Mouse (Mus musculus) 416B (cell line): ENCODE measurements at regions not wholly inside any gene's neighbourhood (a gene's known extent, or its start where the extent isn't known, plus 50 kb on each side); places are given as distances from the start of the nearest gene placed in this dataset.

ENCODE experiments used
- DNase-seq: peaks from one replicate; pipeline ENCODE4 v3.0.0; 2011; ENCODE audit warnings: low read depth

DNA sequence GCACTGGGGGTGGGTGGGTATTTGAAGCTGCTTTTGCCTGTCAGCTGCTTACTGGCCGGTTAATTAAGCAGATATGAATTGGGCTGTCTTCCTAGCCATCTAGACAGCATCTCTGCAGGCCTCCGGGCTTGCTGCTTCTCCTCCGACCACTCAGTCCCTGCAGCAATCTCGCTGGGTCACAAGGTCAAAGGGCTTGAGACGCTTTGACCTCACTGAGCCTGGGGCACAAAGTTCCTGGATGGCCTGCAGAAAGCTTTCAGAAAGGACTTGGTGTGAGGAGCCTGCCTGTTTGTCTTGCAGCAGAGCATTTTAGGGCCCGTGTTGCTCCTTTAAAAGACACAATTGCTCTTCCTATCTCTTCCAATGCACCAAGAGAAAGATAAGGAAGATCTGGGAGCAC lies 83.7 kb upstream of the Ppp2r5a start:
- DNase-seq: no peak

DNA sequence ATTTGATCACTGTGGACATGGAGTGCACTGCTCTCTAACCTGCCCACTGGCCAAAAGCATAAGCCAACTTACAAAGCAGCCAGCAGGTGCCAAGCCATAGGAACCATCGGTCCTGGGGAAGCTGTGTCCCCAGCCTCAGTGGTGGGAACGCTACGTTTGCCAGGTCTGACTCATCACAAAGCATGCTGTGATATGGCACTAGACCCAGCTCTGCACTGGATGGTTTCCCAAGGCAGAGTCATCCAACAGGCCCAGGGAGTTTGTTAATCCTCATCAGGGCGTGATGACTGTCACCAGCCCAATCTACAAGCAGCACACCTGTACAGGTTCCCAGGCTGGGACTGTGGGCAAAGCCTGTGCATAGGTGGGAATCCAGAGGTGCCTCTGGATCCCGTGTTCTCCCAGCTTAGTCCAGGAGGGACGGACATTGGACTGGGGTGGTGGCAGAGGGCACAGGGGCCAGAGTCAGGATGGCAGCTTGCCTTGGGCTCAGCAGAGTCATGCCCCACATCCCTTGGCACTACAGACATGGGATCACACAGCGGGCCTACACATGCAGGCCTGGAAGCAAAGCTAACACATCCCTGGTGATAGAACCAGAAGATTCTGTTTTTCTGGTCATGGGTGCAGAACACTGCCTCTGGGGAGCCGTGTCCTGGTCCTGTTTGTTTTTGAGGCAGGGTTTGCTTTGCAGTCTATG lies 81.8 kb upstream of the Ppp2r5a start:
- DNase-seq: no peak

DNA sequence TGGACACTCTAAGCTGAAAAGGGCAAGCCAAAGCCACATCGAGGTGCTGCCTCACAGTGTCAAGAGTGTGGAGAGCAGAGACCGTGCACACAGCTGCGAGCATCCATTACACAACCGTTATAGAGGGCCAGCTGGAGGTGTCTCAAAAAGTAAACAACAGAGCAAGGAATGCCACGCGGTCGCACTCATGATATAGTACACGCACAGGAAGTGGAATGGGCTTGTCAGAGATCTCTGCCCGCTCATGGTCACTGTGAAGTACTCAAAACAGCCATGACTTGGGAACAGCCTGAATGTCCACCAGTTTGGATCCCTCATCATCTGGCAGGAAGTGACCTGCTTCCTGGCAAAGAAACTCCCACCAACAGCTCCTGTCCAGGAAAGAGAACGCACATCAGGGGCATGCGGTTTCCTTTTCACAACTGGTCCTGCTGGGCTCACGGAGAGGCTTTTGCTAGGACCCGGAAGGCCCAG lies 76.9 kb upstream of the Ppp2r5a start:
- peak; percentile 83 for DNase-seq

DNA sequence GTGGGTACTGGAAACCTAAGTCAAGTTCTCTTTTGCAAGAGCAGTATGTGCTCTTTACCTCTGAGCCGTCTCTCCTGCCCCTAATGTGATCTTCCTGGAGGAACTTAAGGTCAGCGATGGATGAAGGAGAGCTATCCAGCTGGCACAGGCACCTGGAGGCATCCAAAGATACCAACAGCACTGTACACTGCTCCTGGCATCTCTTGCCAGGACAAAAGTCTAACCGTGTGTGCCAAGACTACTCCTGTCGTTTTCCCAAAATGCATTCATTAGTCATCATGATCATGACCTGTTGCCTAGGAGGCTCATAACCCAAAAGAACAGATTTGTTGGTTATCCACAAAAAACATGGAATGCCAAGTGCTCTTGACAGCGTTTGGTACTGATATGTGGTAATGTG lies 69.5 kb upstream of the Ppp2r5a start:
- DNase-seq: no peak

DNA sequence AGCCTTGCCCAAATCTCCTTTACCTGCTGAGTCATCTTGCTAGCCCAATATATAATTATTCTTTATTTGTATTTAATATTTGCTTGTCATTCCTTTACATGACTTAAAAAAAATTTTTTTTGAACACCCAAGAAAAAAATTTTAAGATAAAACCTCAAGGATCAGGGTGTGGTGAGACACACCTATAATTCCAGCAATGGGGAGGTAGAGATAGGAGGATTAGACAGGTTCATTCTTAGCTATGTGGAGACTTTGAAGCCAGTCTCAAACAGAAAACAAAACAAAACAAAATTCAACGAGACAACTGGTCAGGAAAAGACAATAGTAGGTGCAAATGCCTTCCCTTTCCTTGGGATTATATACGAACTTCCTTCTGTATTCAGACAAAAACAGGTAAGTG lies 68.4 kb upstream of the Ppp2r5a start:
- no peak for DNase-seq

DNA sequence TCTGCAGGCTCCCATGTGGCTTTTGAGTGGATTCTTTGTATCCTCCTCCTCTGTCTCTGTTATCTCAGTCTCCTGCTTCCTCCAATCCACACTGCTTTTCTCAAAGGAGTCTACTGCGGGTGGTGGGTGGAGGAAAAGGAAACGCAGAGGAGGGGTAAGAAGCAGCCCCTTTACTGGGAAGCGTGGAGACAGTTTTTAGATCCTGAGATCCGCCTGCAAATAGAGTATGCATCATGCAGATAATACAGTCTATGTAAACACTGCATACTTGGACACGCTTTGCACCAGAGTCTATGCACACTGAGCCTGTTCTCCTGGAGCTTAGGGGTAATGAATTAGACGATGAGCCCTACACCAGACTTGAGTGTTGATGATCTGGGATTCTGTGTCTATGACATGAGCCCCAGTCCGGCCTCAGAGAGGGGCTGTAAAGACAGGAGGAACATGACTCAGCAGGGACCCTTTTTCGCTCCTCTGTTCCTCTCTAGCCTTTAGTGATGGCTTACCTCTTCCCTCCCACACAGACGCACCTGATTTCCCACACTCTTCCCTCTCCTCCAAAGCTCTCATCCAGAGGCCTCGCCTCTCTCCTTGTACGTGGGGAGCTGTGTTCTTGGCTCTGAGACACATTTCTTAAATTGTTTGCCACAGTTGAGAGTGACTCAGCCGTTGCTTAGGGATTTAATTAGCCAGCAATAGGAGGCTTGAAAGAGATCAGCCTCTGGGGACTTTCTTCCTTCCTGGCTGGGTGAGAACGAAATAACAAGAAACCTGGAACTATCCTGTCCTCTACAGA lies 67.3 kb upstream of the Ppp2r5a start:
- peak; percentile 20 for DNase-seq

DNA sequence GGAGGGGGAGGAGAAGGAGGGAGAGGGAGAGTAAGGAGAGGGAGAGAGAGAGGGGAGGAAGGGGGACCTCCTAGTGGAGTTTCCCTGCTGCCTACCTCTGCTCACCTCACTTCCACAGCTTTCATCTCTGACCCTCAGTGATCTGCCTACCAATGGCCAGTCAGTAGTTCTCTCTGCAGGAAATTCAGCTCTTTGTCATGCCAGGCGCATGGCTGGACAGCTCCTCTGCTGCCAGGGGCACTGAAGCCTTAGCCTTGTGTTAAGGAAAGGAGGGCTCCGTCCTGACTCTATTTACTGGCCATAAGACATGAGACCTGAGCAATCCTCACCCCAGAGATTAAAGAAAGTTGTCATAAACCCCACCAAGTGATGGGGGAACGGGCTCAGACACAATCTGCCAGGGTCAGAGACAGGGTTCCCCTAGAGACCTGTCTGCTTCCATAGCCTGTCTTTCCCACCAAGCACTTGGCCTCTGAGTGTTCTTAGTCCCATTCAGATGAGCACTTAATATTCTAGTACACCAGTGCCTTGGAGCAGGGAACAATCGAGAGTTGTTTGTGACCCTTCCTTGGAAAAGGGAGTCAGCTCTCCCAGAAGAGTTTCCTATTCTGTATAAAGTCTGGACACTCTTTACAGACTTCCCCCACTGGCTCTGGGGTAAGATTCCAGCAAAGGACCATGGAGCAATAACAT lies 65.9 kb upstream of the Ppp2r5a start:
- peak; percentile 26 for DNase-seq

DNA sequence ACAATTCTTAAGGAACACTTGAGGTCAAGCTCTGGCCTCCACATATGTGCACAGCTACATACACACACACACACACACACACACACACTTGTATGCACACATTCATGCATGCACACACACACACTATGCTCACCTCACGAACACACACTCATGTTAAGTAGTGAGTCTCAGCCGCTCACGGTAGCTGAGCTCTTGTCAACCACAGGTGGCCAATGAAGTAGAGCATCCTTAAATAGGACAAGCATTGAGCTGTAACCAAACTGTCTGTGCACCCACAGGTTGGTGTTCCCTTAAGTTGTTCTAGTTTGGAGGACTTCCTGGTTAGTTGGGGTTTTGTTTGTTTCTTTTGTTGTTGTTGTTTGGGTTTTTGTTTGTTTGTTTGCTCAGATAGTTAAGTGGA lies 63.2 kb upstream of the Ppp2r5a start:
- DNase-seq: no peak

DNA sequence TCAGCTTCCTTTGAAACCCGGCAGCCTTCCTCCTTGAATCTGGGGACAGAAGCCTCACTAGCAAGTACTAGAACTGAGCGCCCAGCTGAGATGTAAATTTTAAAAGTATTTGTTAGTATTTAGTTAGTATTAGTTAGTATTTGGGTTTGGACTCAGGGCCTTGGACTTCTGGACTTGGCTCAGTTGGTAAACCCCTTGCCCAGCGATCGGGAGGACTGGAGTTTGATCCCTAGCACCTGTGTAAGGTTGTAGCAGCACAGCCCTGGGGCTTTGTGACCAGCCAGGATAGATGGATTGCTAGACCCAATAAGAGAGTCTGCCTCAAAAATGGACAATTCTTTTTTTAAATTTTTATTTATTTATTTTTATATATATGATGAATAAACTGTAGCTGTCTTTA lies 62.7 kb upstream of the Ppp2r5a start:
- DNase-seq: no peak

- DNase-seq: no peak
These were observed 62.1 kb upstream of the Ppp2r5a start for GRCm38 (mm10) chr1:191465170-191465569.

DNA sequence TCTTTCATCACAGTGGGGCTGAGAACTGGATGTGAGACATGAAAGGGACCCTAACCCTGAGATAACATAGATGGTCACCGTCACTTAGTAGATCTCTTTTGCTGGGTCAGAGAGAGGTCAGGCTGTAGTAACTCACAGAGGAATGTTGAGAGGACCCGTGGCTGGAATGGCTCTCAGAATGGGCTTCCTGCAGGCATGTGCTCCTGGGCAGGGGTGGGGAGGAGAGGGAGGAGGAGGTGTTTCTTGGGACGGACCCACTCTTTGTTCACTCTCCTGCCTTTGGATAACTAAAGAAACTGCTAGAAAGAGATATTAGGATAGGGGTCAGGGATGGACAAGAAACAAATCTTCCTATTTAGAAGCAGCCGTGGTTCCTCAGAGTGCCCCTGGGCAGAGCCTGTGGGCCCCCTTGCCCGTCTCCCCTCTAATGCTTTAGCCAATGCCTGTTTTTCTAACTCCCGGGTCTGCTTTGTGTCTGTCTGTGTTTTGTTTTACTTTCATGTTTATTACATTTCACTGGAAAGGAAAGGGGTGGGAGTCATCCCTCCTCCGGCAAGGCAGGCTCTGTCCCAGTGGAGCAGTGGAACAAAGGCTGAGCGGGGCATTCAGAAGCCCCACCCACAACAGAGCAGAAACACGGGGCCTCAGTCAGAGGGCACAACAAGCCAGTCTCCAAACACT lies 58.9 kb upstream of the Ppp2r5a start:
- DNase-seq: no peak

DNA sequence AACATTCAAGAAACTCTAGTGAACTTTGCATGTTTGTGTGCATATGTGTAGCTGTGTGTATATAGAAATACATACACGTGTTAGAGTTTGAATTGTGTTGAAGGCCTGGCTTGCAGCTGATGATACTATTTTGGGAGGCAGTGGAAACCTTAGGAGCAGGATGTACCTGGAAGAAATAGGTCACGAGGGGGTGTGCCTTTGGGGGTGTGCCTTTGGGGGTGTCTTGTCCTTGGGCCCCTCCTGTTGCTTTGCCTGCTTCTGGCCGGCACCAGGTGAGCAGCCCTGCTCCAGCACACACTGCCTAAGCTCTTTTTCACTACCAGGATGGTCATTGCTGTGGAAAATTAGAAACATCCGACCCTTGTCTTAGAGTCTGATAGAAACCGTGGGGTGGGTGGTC lies 56.0 kb upstream of the Ppp2r5a start:
- no peak for DNase-seq

- no peak for DNase-seq
These were observed 55.2 kb upstream of the Ppp2r5a start for GRCm38 (mm10) chr1:191458292-191458691.

GRCm38 (mm10) chr1:191457103-191457502 lies 54.0 kb upstream of the Ppp2r5a start:
- DNase-seq: no peak

DNA sequence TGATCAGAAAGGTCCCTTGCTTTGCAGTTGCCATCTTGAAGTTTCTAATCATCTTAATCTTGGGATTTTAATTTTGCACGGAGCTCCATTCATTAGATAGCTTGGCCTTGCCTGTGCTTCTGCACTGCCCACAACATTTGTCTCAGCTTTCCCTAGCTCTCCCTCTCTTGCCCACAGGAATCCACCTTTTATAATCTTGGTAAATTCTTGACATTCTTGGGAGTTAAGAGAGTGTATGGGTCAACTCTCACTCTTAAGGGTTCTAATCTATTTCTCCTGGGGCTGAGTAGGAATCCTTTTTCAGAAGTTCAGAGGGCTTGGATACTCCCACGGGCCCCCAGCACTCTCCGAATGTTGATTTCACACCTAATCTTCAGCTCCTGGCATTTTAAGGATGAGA lies 51.5 kb upstream of the Ppp2r5a start:
- DNase-seq: no peak

DNA sequence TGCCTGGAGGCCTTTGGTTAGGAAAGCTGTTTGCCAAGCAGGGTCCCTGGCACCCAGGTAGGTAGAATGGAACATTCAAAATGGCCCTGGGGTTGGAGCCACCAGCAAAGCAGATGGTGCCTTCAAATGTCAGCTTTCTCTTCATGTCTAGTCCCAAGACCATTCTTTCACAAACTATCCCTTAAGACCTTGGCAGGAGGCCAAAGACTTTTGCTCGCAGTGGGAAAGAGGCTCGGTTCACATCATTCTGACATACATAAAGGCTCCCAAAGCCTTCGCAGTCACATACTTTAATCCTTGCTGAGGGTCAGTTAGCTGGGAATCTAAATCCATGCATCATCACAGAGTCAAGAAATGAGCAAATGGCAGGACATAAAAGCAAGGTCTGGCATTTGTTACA lies 50.5 kb upstream of the Ppp2r5a start:
- no peak for DNase-seq
